Mouse (Mus musculus) midbrain, embryonic 13.5 days (tissue): ENCODE measurements at regions not wholly inside any gene's neighbourhood (a gene's known extent, or its start where the extent isn't known, plus 50 kb on each side); places are given as distances from the start of the nearest gene placed in this dataset.

ENCODE experiments used
- ATAC-seq: fragments of 200-750 bp; cut with Nextera tagmentation; 2 replicates; pipeline ENCODE4 v1.8.0; 2017; ENCODE audit warnings: mild to moderate bottlenecking, moderate TSS enrichment, moderate library complexity
- H3K27ac ChIP-seq: fragments of 300-500 bp; sonication (generic); 2 replicates; pipeline ENCODE4 v1.5.1; 2015; ENCODE audit warnings: inconsistent platforms, mild to moderate bottlenecking, moderate library complexity
- H3K27me3 ChIP-seq: fragments of 300-500 bp; sonication (generic); 2 replicates; pipeline ENCODE4 v1.6.1; 2015; ENCODE audit warnings: mild to moderate bottlenecking, inconsistent platforms
- H3K36me3 ChIP-seq: fragments of 300-500 bp; sonication (generic); 2 replicates; pipeline ENCODE4 v1.6.1; 2015; ENCODE audit warnings: mild to moderate bottlenecking, inconsistent platforms
- H3K4me1 ChIP-seq: fragments of 300-500 bp; sonication (generic); replicated peaks from 2 replicates; pipeline ENCODE4 v1.6.1; 2015; ENCODE audit warnings: inconsistent platforms
- H3K4me2 ChIP-seq: fragments of 300-500 bp; sonication (generic); replicated peaks from 2 replicates; pipeline ENCODE4 v1.6.1; 2015; ENCODE audit warnings: moderate library complexity, mild to moderate bottlenecking, inconsistent platforms
- H3K4me3 ChIP-seq: fragments of 300-500 bp; sonication (generic); replicated peaks from 2 replicates; pipeline ENCODE4 v1.5.1; 2015; ENCODE audit warnings: mild to moderate bottlenecking, inconsistent platforms
- H3K9ac ChIP-seq: fragments of 300-500 bp; sonication (generic); replicated peaks from 2 replicates; pipeline ENCODE4 v1.6.1; 2015; ENCODE audit warnings: mild to moderate bottlenecking, inconsistent platforms
- H3K9me3 ChIP-seq: fragments of 300-500 bp; sonication (generic); 2 replicates; pipeline ENCODE4 v1.6.1; 2016; ENCODE audit warnings: mild to moderate bottlenecking, inconsistent platforms
- WGBS: fragments of 180-500 bp; shearing (Covaris S2); methylation state at CpG from one replicate; pipeline ENCODE4 v1.1.7; 2015; 5-methylcytosine and 5-hydroxymethylcytosine counted together

- H3K9ac ChIP-seq: 0 out of 2 replicates have a peak overlapping the region, but pooled peaks have one; percentile 23
- H3K27ac ChIP-seq: peak overlapping the region; percentile 49
- no peaks in the 10 kb centered on the region for H3K9me3 ChIP-seq
- no peak overlapping the region for H3K4me3 ChIP-seq
- peaks cover 53% of the 10 kb centered on the region for H3K4me1 ChIP-seq
- no peak for ATAC-seq
- no peaks in the 10 kb centered on the region for H3K27me3 ChIP-seq
- H3K4me2 ChIP-seq: no peak overlapping the region
- 53% methylated on average over 11 of the region's 11 CpGs for WGBS
- H3K36me3 ChIP-seq: no peaks in the 10 kb centered on the region
Observed at GRCm38 (mm10) chr8:126162748-126163371, 135.5 kb upstream of the Slc35f3 start.

GRCm38 (mm10) chr8:126163954-126164353 lies 134.4 kb upstream of the Slc35f3 start:
- ATAC-seq: no peak
- H3K9me3 ChIP-seq: peaks cover 2% of the 10 kb centered on the region; the same call in 1 of the 2 replicates
- no peak overlapping the region for H3K27ac ChIP-seq
- peaks cover 53% of the 10 kb centered on the region for H3K4me1 ChIP-seq
- H3K9ac ChIP-seq: no peak overlapping the region
- H3K4me3 ChIP-seq: no peak overlapping the region
- no peak overlapping the region for H3K4me2 ChIP-seq
- H3K36me3 ChIP-seq: no peaks in the 10 kb centered on the region
- 70% methylated on average over 5 of the region's 5 CpGs for WGBS
- H3K27me3 ChIP-seq: no peaks in the 10 kb centered on the region

GRCm38 (mm10) chr8:126165486-126166095 lies 132.8 kb upstream of the Slc35f3 start:
- WGBS: 78% methylated on average over 8 of the region's 8 CpGs
- Histone ChIP-seq H3K4me3 (no peak overlapping the region), H3K27me3 (no peaks in the 10 kb centered on the region), H3K4me1 (peaks cover 40% of the 10 kb centered on the region), H3K9ac (no peak overlapping the region), H3K9me3 (peaks cover 2% of the 10 kb centered on the region; the same call in 1 of the 2 replicates), H3K4me2 (no peak overlapping the region), H3K36me3 (no peaks in the 10 kb centered on the region), H3K27ac (peak overlapping the region; percentile 20)
- ATAC-seq: peak; percentile 44; the same call in 1 of the 2 replicates

GRCm38 (mm10) chr8:126166394-126166793 lies 132.0 kb upstream of the Slc35f3 start:
- peaks cover 2% of the 10 kb centered on the region; the same call in 1 of the 2 replicates for H3K9me3 ChIP-seq
- 75% methylated on average over 7 of the region's 7 CpGs for WGBS
- no peak overlapping the region for H3K4me3 ChIP-seq
- no peaks in the 10 kb centered on the region for H3K27me3 ChIP-seq
- ATAC-seq: no peak
- H3K9ac ChIP-seq: no peak overlapping the region
- no peaks in the 10 kb centered on the region for H3K36me3 ChIP-seq
- peak overlapping the region; percentile 20; the same call in 1 of the 2 replicates for H3K27ac ChIP-seq
- H3K4me1 ChIP-seq: peaks cover 36% of the 10 kb centered on the region
- H3K4me2 ChIP-seq: no peak overlapping the region

- Histone ChIP-seq H3K27me3 (no peaks in the 10 kb centered on the region), H3K9ac (no peak overlapping the region), H3K36me3 (no peaks in the 10 kb centered on the region), H3K27ac (no peak overlapping the region), H3K9me3 (no peaks in the 10 kb centered on the region), H3K4me2 (no peak overlapping the region), H3K4me3 (no peak overlapping the region), H3K4me1 (0 out of 2 replicates have a peak, but pooled peaks cover 10% of the 10 kb centered on the region)
- 87% methylated on average over 7 of the region's 7 CpGs for WGBS
- ATAC-seq: peak; percentile 37; the same call in 1 of the 2 replicates
Observed at GRCm38 (mm10) chr8:126174451-126174850, 123.9 kb upstream of the Slc35f3 start.

GRCm38 (mm10) chr8:126176305-126176704 lies 122.1 kb upstream of the Slc35f3 start:
- Histone ChIP-seq H3K27me3 (no peaks in the 10 kb centered on the region), H3K9ac (no peak overlapping the region), H3K9me3 (no peaks in the 10 kb centered on the region), H3K4me1 (0 out of 2 replicates have a peak, but pooled peaks cover 10% of the 10 kb centered on the region), H3K27ac (no peak overlapping the region), H3K36me3 (no peaks in the 10 kb centered on the region), H3K4me2 (no peak overlapping the region), H3K4me3 (no peak overlapping the region)
- no peak for ATAC-seq
- WGBS: 96% methylated on average over 7 of the region's 7 CpGs

GRCm38 (mm10) chr8:126177855-126178254 lies 120.5 kb upstream of the Slc35f3 start:
- 87% methylated on average over 10 of the region's 10 CpGs for WGBS
- no peak overlapping the region for H3K27ac ChIP-seq
- no peak for ATAC-seq
- H3K4me3 ChIP-seq: no peak overlapping the region
- H3K4me2 ChIP-seq: no peak overlapping the region
- H3K9ac ChIP-seq: no peak overlapping the region
- H3K36me3 ChIP-seq: no peaks in the 10 kb centered on the region
- 0 out of 2 replicates have a peak, but pooled peaks cover 10% of the 10 kb centered on the region for H3K4me1 ChIP-seq
- H3K9me3 ChIP-seq: no peaks in the 10 kb centered on the region
- no peaks in the 10 kb centered on the region for H3K27me3 ChIP-seq

GRCm38 (mm10) chr8:126188741-126189285 lies 109.5 kb upstream of the Slc35f3 start:
- H3K9me3 ChIP-seq: no peaks in the 10 kb centered on the region
- H3K4me3 ChIP-seq: no peak overlapping the region
- H3K36me3 ChIP-seq: no peaks in the 10 kb centered on the region
- H3K27ac ChIP-seq: no peak overlapping the region
- 56% methylated on average over 5 of the region's 5 CpGs for WGBS
- no peaks in the 10 kb centered on the region for H3K4me1 ChIP-seq
- no peaks in the 10 kb centered on the region for H3K27me3 ChIP-seq
- ATAC-seq: no peak
- no peak overlapping the region for H3K4me2 ChIP-seq
- no peak overlapping the region for H3K9ac ChIP-seq

GRCm38 (mm10) chr8:126195616-126196015 lies 102.7 kb upstream of the Slc35f3 start:
- Histone ChIP-seq H3K4me3 (no peak overlapping the region), H3K27ac (no peak overlapping the region), H3K36me3 (no peaks in the 10 kb centered on the region), H3K27me3 (no peaks in the 10 kb centered on the region), H3K4me2 (no peak overlapping the region), H3K4me1 (no peaks in the 10 kb centered on the region), H3K9me3 (0 out of 2 replicates have a peak, but pooled peaks cover 4% of the 10 kb centered on the region), H3K9ac (no peak overlapping the region)
- no peak for ATAC-seq
- 85% methylated on average over 2 of the region's 2 CpGs for WGBS

GRCm38 (mm10) chr8:126210561-126210960 lies 87.8 kb upstream of the Slc35f3 start:
- Histone ChIP-seq H3K4me3 (no peak overlapping the region), H3K4me1 (no peaks in the 10 kb centered on the region), H3K27me3 (no peaks in the 10 kb centered on the region), H3K4me2 (no peak overlapping the region), H3K9ac (no peak overlapping the region), H3K27ac (no peak overlapping the region), H3K36me3 (no peaks in the 10 kb centered on the region), H3K9me3 (no peaks in the 10 kb centered on the region)
- 88% methylated on average over 8 of the region's 8 CpGs for WGBS
- no peak for ATAC-seq

- no peak overlapping the region for H3K4me3 ChIP-seq
- ATAC-seq: no peak
- 95% methylated on average over 5 of the region's 5 CpGs for WGBS
- no peak overlapping the region for H3K27ac ChIP-seq
- H3K4me2 ChIP-seq: no peak overlapping the region
- H3K9me3 ChIP-seq: no peaks in the 10 kb centered on the region
- no peaks in the 10 kb centered on the region for H3K36me3 ChIP-seq
- no peak overlapping the region for H3K9ac ChIP-seq
- no peaks in the 10 kb centered on the region for H3K4me1 ChIP-seq
- no peaks in the 10 kb centered on the region for H3K27me3 ChIP-seq
Observed at GRCm38 (mm10) chr8:126212802-126213201, 85.6 kb upstream of the Slc35f3 start.

GRCm38 (mm10) chr8:126214571-126214970 lies 83.8 kb upstream of the Slc35f3 start:
- Histone ChIP-seq H3K4me3 (no peak overlapping the region), H3K36me3 (no peaks in the 10 kb centered on the region), H3K9me3 (no peaks in the 10 kb centered on the region), H3K27ac (no peak overlapping the region), H3K4me2 (no peak overlapping the region), H3K4me1 (no peaks in the 10 kb centered on the region), H3K9ac (no peak overlapping the region), H3K27me3 (no peaks in the 10 kb centered on the region)
- no peak for ATAC-seq
- WGBS: 33% methylated on average over 1 of the region's 1 CpGs
